Mouse (Mus musculus) kidney, embryonic 14.5 days (tissue): Measurements from ENCODE around the gene Ptprg. TPM values are rescaled to one million over a fixed set of nuclear protein-coding genes. Genes with fewer than 3 reads are reported as not detected.
"Not testable (repeated sequence)": the region's sequence is repeated elsewhere in the genome, so short reads cannot be mapped to it uniquely, and the experiment has no call there.

Experiments
- ATAC-seq: fragments of 200-750 bp; cut with Nextera tagmentation; 2 replicates; pipeline ENCODE4 v1.8.0; 2017; ENCODE audit warnings: moderate number of reproducible peaks, mild to moderate bottlenecking, moderate TSS enrichment, moderate library complexity; ENCODE audit not compliant: low FRiP score, low TSS enrichment
- H3K27ac ChIP-seq: fragments of 300-500 bp; sonication (generic); 2 replicates; pipeline ENCODE4 v1.5.1; 2014; ENCODE audit warnings: low read depth, mild to moderate bottlenecking, low read length, moderate library complexity, mixed read lengths
- H3K27me3 ChIP-seq: fragments of 300-500 bp; sonication (generic); 2 replicates; pipeline ENCODE4 v1.6.1; 2014; ENCODE audit warnings: mild to moderate bottlenecking, low read length; ENCODE audit not compliant: control insufficient read depth, insufficient read depth
- H3K36me3 ChIP-seq: fragments of 300-500 bp; sonication (generic); 2 replicates; pipeline ENCODE4 v1.6.1; 2014; ENCODE audit warnings: low read length, mixed read lengths; ENCODE audit not compliant: control insufficient read depth, insufficient read depth
- H3K4me1 ChIP-seq: fragments of 300-500 bp; sonication (generic); 2 replicates; pipeline ENCODE4 v1.6.1; 2014; ENCODE audit warnings: low read length, mixed read lengths; ENCODE audit not compliant: control insufficient read depth, insufficient read depth
- H3K4me2 ChIP-seq: fragments of 300-500 bp; sonication (generic); replicated peaks from 2 replicates; pipeline ENCODE4 v1.6.1; 2014; ENCODE audit warnings: low read depth, mild to moderate bottlenecking, low read length
- H3K4me3 ChIP-seq: fragments of 300-500 bp; sonication (generic); 2 replicates; pipeline ENCODE4 v1.5.1; 2014; ENCODE audit warnings: mild to moderate bottlenecking, low read length
- H3K9ac ChIP-seq: fragments of 300-500 bp; sonication (generic); 2 replicates; pipeline ENCODE4 v1.6.1; 2014; ENCODE audit warnings: low read depth, mild to moderate bottlenecking, low read length, moderate library complexity
- H3K9me3 ChIP-seq: fragments of 300-500 bp; sonication (generic); 2 replicates; pipeline ENCODE4 v1.6.1; 2016; ENCODE audit warnings: low read length; ENCODE audit not compliant: control insufficient read depth
- WGBS: fragments of 180-500 bp; shearing (Covaris S2); extraction: QIAGEN DNeasy Blood & Tissue Kit; methylation state at CpG from one replicate; pipeline ENCODE4 v1.1.7; 2014; 5-methylcytosine and 5-hydroxymethylcytosine counted together
- polyA plus RNA-seq: library from polyadenylated mRNA; unstranded; fragments of >200 nt; fragmentation: Nextera tagmentation; extraction: Ambion mirVana; gene quantifications from 2 replicates; pipeline ENCODE4 v1.2.1, GENCODE M21; 2014

The Ptprg gene
- polyA plus RNA-seq, 1 experiment from 2014 or later, result 44.3 TPM

DNA sequence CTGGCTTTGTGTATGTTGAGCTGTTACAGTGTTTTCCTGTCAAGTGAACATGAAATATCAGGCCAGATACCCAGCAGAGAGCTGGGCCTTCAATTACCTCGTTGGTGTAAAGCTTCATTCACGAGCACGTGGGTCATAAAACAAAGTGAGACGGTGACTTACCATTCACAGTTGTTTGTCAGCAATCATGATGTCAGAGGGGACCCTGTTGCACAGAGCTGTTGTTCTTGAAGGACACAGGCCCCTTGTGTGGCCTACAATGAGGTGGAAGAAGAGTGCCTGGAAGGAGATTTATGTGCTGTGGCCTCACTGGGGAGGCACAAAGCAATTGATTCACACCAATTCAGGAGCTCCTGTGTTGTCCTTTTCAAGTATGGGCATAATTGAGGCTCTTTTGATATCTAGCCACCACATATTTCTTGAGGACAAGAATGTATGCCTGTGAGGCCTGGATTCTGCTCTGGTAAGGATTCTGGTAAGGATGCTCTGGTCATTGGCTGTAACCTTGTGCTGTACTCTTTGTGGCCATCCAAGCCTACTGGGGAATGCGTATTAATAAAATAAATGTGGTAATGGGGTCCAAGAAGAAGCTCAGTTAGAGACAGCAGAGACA is 503.7 kb downstream of the Ptprg start:
- Histone ChIP-seq H3K4me2 (no peak overlapping the region), H3K27me3 (no peaks in the 10 kb centered on the region), H3K27ac (no peak overlapping the region), H3K9ac (no peak overlapping the region), H3K4me1 (no peaks in the 10 kb centered on the region), H3K36me3 (no peaks in the 10 kb centered on the region), H3K9me3 (no peaks in the 10 kb centered on the region), H3K4me3 (no peak overlapping the region)
- 38% methylated on average over 5 of the region's 5 CpGs for WGBS
- ATAC-seq, result no peak

GRCm38 (mm10) chr14:12057856-12058255 is 504.5 kb downstream of the Ptprg start:
- H3K9ac ChIP-seq, result no peak overlapping the region
- ATAC-seq, result no peak
- H3K9me3 ChIP-seq, result no peaks in the 10 kb centered on the region
- H3K4me2 ChIP-seq, result no peak overlapping the region
- H3K36me3 ChIP-seq, result no peaks in the 10 kb centered on the region
- H3K4me1 ChIP-seq, result no peaks in the 10 kb centered on the region
- no peaks in the 10 kb centered on the region for H3K27me3 ChIP-seq
- no peak overlapping the region for H3K27ac ChIP-seq
- WGBS, result 74% methylated on average over 2 of the region's 2 CpGs
- no peak overlapping the region for H3K4me3 ChIP-seq

GRCm38 (mm10) chr14:12059149-12059548 is 505.8 kb downstream of the Ptprg start:
- no peak for ATAC-seq
- 84% methylated on average over 7 of the region's 7 CpGs for WGBS
- H3K9ac ChIP-seq, result no peak overlapping the region
- no peaks in the 10 kb centered on the region for H3K4me1 ChIP-seq
- no peak overlapping the region for H3K27ac ChIP-seq
- H3K4me2 ChIP-seq, result no peak overlapping the region
- H3K9me3 ChIP-seq, result no peaks in the 10 kb centered on the region
- no peak overlapping the region for H3K4me3 ChIP-seq
- H3K36me3 ChIP-seq, result no peaks in the 10 kb centered on the region
- H3K27me3 ChIP-seq, result no peaks in the 10 kb centered on the region

DNA sequence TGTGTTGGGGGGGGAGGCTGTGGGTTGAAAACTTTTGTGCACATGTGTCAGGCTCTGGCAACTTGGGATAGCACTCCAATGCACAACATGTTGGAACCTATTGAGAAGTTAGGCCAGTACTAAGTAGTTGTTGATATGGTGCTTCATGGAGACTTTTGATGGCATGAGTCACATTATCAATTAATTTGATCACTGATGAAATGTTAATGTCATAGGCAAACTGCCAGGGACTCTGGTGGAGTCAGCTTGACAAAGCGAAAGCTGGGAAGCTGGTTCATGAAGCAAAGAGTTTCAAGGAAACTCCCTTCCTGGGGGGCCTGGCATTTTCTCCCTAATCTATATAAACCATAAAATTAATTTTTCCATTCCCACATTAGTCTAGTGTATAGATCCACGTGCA is 508.0 kb downstream of the Ptprg start:
- WGBS, result 86% methylated on average over 1 of the region's 2 CpGs
- not testable (repeated sequence) for H3K4me3 ChIP-seq, H3K27ac ChIP-seq, ATAC-seq, H3K9ac ChIP-seq, H3K27me3 ChIP-seq, H3K4me1 ChIP-seq, H3K4me2 ChIP-seq, H3K9me3 ChIP-seq, H3K36me3 ChIP-seq

- 69% methylated on average over 7 of the region's 7 CpGs for WGBS
- H3K4me1 ChIP-seq, result no peaks in the 10 kb centered on the region
- no peak overlapping the region for H3K9ac ChIP-seq
- H3K4me3 ChIP-seq, result no peak overlapping the region
- no peaks in the 10 kb centered on the region for H3K27me3 ChIP-seq
- H3K4me2 ChIP-seq, result no peak overlapping the region
- no peaks in the 10 kb centered on the region for H3K36me3 ChIP-seq
- H3K9me3 ChIP-seq, result no peaks in the 10 kb centered on the region
- no peak overlapping the region for H3K27ac ChIP-seq
- no peak for ATAC-seq
Measured at GRCm38 (mm10) chr14:12062628-12063360, 509.5 kb downstream of the Ptprg start.

GRCm38 (mm10) chr14:12065001-12065400 is 511.7 kb downstream of the Ptprg start:
- H3K36me3 ChIP-seq, result no peaks in the 10 kb centered on the region
- WGBS, result 75% methylated on average over 1 of the region's 1 CpGs
- H3K4me3 ChIP-seq, result no peak overlapping the region
- H3K4me1 ChIP-seq, result no peaks in the 10 kb centered on the region
- no peaks in the 10 kb centered on the region for H3K27me3 ChIP-seq
- no peak overlapping the region for H3K9ac ChIP-seq
- ATAC-seq, result no peak
- no peak overlapping the region for H3K27ac ChIP-seq
- H3K4me2 ChIP-seq, result no peak overlapping the region
- H3K9me3 ChIP-seq, result no peaks in the 10 kb centered on the region

DNA sequence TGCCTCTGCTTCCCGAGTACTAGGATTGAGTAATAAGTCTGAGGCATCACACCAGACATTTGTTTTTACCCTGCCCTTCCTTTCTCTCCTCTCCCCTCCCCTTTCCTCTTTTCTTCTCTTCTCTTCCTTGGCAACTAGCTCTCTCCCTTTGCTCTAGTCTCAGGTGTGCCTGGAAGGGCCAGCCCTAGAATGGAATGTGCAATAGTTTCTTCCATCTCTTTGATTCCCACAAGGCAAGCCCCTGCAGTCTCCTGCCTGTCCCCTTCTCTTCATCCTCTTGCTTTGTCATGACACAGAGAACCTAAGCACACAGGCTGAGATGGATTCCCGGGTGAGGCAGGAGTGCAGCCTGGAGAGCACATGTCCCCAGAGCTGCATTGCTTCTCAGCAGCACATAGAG is 512.4 kb downstream of the Ptprg start:
- H3K27me3 ChIP-seq, result no peaks in the 10 kb centered on the region
- H3K27ac ChIP-seq, result no peak overlapping the region
- no peak overlapping the region for H3K4me2 ChIP-seq
- 76% methylated on average over 2 of the region's 2 CpGs for WGBS
- no peaks in the 10 kb centered on the region for H3K9me3 ChIP-seq
- H3K9ac ChIP-seq, result no peak overlapping the region
- ATAC-seq, result no peak
- H3K36me3 ChIP-seq, result no peaks in the 10 kb centered on the region
- no peaks in the 10 kb centered on the region for H3K4me1 ChIP-seq
- H3K4me3 ChIP-seq, result no peak overlapping the region

DNA sequence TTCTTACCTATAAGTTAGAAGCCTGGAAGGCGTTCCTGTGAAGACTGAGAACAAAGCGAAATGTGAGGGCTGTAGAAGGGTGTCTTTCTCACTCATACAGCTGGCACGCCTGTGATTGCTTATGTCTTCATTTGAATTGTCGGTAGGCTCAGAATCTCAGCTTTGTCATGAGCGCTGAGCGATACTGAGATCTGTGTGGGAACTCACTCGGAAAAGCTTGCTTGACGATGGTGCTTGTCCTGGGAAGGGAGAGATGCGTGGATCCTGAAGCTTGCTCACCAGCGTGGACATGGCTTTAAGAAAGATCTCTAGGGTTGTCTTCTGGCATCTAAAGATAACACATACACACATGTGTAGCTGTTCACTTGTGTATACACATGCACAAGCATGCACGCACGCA is 516.4 kb downstream of the Ptprg start:
- no peak for ATAC-seq
- H3K9me3 ChIP-seq, result no peaks in the 10 kb centered on the region
- H3K4me2 ChIP-seq, result no peak overlapping the region
- H3K27ac ChIP-seq, result no peak overlapping the region
- H3K9ac ChIP-seq, result no peak overlapping the region
- no peaks in the 10 kb centered on the region for H3K36me3 ChIP-seq
- H3K27me3 ChIP-seq, result no peaks in the 10 kb centered on the region
- WGBS, result 93% methylated on average over 12 of the region's 12 CpGs
- H3K4me1 ChIP-seq, result 0 out of 2 replicates have a peak, but pooled peaks cover 6% of the 10 kb centered on the region
- no peak overlapping the region for H3K4me3 ChIP-seq

DNA sequence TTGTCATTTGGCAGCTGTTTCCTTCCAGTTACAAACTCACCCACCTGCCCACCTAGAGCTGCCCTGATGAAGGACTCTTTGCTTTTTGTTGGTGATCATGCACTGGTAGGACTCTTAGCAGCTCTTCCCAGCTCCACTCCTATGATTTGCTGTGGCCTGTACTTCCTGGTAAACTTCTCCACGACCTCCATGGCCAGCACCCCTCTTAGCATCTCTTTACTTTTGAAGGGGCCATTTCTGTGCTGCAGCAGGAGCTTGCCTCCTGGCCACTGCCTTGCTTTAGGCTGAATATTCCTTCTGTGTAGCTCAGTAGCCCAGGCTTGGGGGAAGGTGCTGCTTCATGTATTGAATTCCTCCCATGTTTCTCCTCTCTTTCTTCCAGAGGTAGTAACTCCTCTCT is 517.0 kb downstream of the Ptprg start:
- Histone ChIP-seq H3K9me3 (no peaks in the 10 kb centered on the region), H3K4me3 (no peak overlapping the region), H3K36me3 (no peaks in the 10 kb centered on the region), H3K27ac (no peak overlapping the region), H3K4me1 (0 out of 2 replicates have a peak, but pooled peaks cover 9% of the 10 kb centered on the region), H3K4me2 (no peak overlapping the region), H3K9ac (no peak overlapping the region), H3K27me3 (no peaks in the 10 kb centered on the region)
- WGBS, result 45% methylated on average over 1 of the region's 1 CpGs
- ATAC-seq, result no peak
